Mouse (Mus musculus) MEL (cell line): ENCODE measurements around the gene Pitpnb. TPM values are rescaled to one million over a fixed set of nuclear protein-coding genes. Genes with fewer than 3 reads are reported as not detected.

ENCODE experiments used
- DNase-seq: peaks from one replicate; pipeline ENCODE4 v3.0.0; 2011; ENCODE audit warnings: low read depth, low spot score
- H3K27ac ChIP-seq: 2 replicates; pipeline ENCODE4 v1.5.1; 2012; ENCODE audit warnings: low read depth, mild to moderate bottlenecking, control low read depth, low read length, moderate library complexity; ENCODE audit not compliant: control insufficient read depth
- H3K27me3 ChIP-seq, 2 experiments: fragments of 150-350 bp in 1 of 2; sonication (generic) in 1 of 2; 2 replicates each; pipeline ENCODE4 v1.6.1; 2012; ENCODE audit warnings: low read length in 2 of 2, mild to moderate bottlenecking in 2 of 2, improper control_type of control experiment in 1 of 2, moderate library complexity in 1 of 2; ENCODE audit not compliant: insufficient read depth in 2 of 2, control insufficient read depth in 1 of 2
- H3K36me3 ChIP-seq, 2 experiments: 2 replicates each; pipeline ENCODE4 v1.6.1; 2012 to 2014; ENCODE audit warnings: low read length in 2 of 2, improper control_type of control experiment in 1 of 2, inconsistent platforms in 1 of 2, mild to moderate bottlenecking in 1 of 2; ENCODE audit not compliant: insufficient read depth in 2 of 2, control insufficient read depth in 1 of 2
- H3K4me1 ChIP-seq, 2 experiments: fragments of 150-350 bp in 1 of 2; sonication (generic) in 1 of 2; 2 replicates each; pipeline ENCODE4 v1.6.1; 2012; ENCODE audit warnings: low read length in 2 of 2, improper control_type of control experiment in 1 of 2, mild to moderate bottlenecking in 1 of 2; ENCODE audit not compliant: insufficient read depth in 2 of 2, control insufficient read depth in 1 of 2
- H3K4me3 ChIP-seq, 2 experiments: fragments of 150-350 bp in 1 of 2; sonication (generic) in 1 of 2; 2 replicates each; pipeline ENCODE4 v1.5.1; 2012; ENCODE audit warnings: low read depth in 2 of 2, low read length in 2 of 2, mild to moderate bottlenecking in 2 of 2, moderate library complexity in 2 of 2, control low read depth in 1 of 2, improper control_type of control experiment in 1 of 2; ENCODE audit not compliant: control insufficient read depth in 1 of 2, insufficient read depth in 1 of 2
- H3K79me2 ChIP-seq: 2 replicates; pipeline ENCODE4 v1.6.1; 2012; ENCODE audit warnings: mild to moderate bottlenecking, low read length, moderate library complexity; ENCODE audit not compliant: control insufficient read depth, poor library complexity, insufficient read depth
- H3K9ac ChIP-seq: 2 replicates; pipeline ENCODE4 v1.6.1; 2012; ENCODE audit warnings: low read depth, mild to moderate bottlenecking, control low read depth, low read length, moderate library complexity; ENCODE audit not compliant: control insufficient read depth, poor library complexity, severe bottlenecking
- H3K9me3 ChIP-seq: fragments of 150-350 bp; sonication (generic); replicated peaks from 2 replicates; pipeline ENCODE4 v1.6.1; 2012; ENCODE audit warnings: mild to moderate bottlenecking, low read length, improper control_type of control experiment, moderate library complexity; ENCODE audit not compliant: insufficient read depth
- BHLHE40 ChIP-seq: IDR thresholded peaks from 2 replicates; pipeline ENCODE4 v1.6.1; 2012; ENCODE audit warnings: low read depth, mild to moderate bottlenecking, inconsistent platforms, low read length, improper control_type of control experiment, borderline replicate concordance
- CHD1 ChIP-seq: IDR thresholded peaks from 2 replicates; pipeline ENCODE4 v1.6.1; 2012; ENCODE audit warnings: low read depth, mild to moderate bottlenecking, inconsistent platforms, low read length, improper control_type of control experiment
- CHD2 ChIP-seq: IDR thresholded peaks from 2 replicates; pipeline ENCODE4 v1.6.1; 2011; ENCODE audit warnings: low read length, improper control_type of control experiment
- E2F4 ChIP-seq: IDR thresholded peaks from 2 replicates; pipeline ENCODE4 v1.6.1; 2011; ENCODE audit warnings: low read depth, low read length, improper control_type of control experiment, borderline replicate concordance
- EP300 ChIP-seq, 2 experiments: IDR thresholded peaks; 2 replicates each; pipeline ENCODE4 v1.6.1; 2011; ENCODE audit warnings: improper control_type of control experiment in 2 of 2, low read length in 2 of 2, low read depth in 1 of 2, mild to moderate bottlenecking in 1 of 2
- HCFC1 ChIP-seq: IDR thresholded peaks from 2 replicates; pipeline ENCODE4 v1.6.1; 2012; ENCODE audit warnings: low read depth, mild to moderate bottlenecking, inconsistent platforms, low read length, improper control_type of control experiment, moderate library complexity
- JUND ChIP-seq: IDR thresholded peaks from 2 replicates; pipeline ENCODE4 v1.6.1; 2011; ENCODE audit warnings: low read depth, mild to moderate bottlenecking, improper control_type of control experiment, low read length
- MAX ChIP-seq: IDR thresholded peaks from 2 replicates; pipeline ENCODE4 v1.6.1; 2011; ENCODE audit warnings: low read length, improper control_type of control experiment
- MYB ChIP-seq: IDR thresholded peaks from 2 replicates; pipeline ENCODE4 v1.6.1; 2011; ENCODE audit warnings: mild to moderate bottlenecking, low read depth, low read length, improper control_type of control experiment
- MYC ChIP-seq: IDR thresholded peaks from 2 replicates; pipeline ENCODE4 v1.6.1; 2011; ENCODE audit warnings: low read depth, mild to moderate bottlenecking, low read length, improper control_type of control experiment, moderate library complexity
- NELFE ChIP-seq: IDR thresholded peaks from 2 replicates; pipeline ENCODE4 v1.6.1; 2011; ENCODE audit warnings: low read depth, low read length, improper control_type of control experiment
- POLR2AphosphoS5 ChIP-seq: IDR thresholded peaks from 2 replicates; pipeline ENCODE4 v1.6.1; 2012; ENCODE audit warnings: low read depth, borderline replicate concordance, mild to moderate bottlenecking, inconsistent platforms, low read length, moderate library complexity, mixed read lengths
- RCOR1 ChIP-seq: IDR thresholded peaks from 2 replicates; pipeline ENCODE4 v1.6.1; 2012; ENCODE audit warnings: low read depth, mild to moderate bottlenecking, inconsistent platforms, low read length, improper control_type of control experiment
- TBP ChIP-seq: IDR thresholded peaks from 2 replicates; pipeline ENCODE4 v1.8.0; 2011; ENCODE audit warnings: low read depth, low read length, improper control_type of control experiment
- UBTF ChIP-seq: IDR thresholded peaks from 2 replicates; pipeline ENCODE4 v1.6.1; 2012; ENCODE audit warnings: low read depth, mild to moderate bottlenecking, inconsistent platforms, low read length, improper control_type of control experiment, moderate library complexity, borderline replicate concordance; ENCODE audit not compliant: insufficient read depth
- USF1 ChIP-seq: IDR thresholded peaks from 2 replicates; pipeline ENCODE4 v1.6.1; 2014; ENCODE audit warnings: low read depth, mild to moderate bottlenecking, inconsistent platforms, low read length, improper control_type of control experiment, moderate library complexity
- ZKSCAN1 ChIP-seq: IDR thresholded peaks from 2 replicates; pipeline ENCODE4 v1.6.1; 2012; ENCODE audit warnings: low read depth, mild to moderate bottlenecking, inconsistent platforms, low read length, improper control_type of control experiment, moderate library complexity
- ZMIZ1 ChIP-seq: IDR thresholded peaks from 2 replicates; pipeline ENCODE4 v1.6.1; 2012; ENCODE audit warnings: low read depth, mild to moderate bottlenecking, inconsistent platforms, low read length, improper control_type of control experiment, moderate library complexity
- polyA plus RNA-seq, 2 experiments: library from polyadenylated mRNA; stranded (reverse) in 1 of 2; unstranded in 1 of 2; fragments of >175 nt in 1 of 2; fragments of >200 nt in 1 of 2; gene quantifications; 2 replicates each; pipeline versions ENCODE4 v1.2.1 to v1.2.4; 2012; ENCODE audit warnings: low replicate concordance in 2 of 2, low read depth in 1 of 2; ENCODE audit not compliant: insufficient read length in 2 of 2, insufficient read depth in 1 of 2, missing spikeins in 1 of 2
- total RNA-seq: library from RNA; depleted of rRNA; stranded (reverse); fragments of 300-350 nt; gene quantifications from 2 replicates; pipeline ENCODE4 v1.2.3, GENCODE M21; 2012

Gene Pitpnb
- total and polyA plus RNA-seq, 3 experiments, result 21.8 to 111 (median 88.5) TPM

DNA sequence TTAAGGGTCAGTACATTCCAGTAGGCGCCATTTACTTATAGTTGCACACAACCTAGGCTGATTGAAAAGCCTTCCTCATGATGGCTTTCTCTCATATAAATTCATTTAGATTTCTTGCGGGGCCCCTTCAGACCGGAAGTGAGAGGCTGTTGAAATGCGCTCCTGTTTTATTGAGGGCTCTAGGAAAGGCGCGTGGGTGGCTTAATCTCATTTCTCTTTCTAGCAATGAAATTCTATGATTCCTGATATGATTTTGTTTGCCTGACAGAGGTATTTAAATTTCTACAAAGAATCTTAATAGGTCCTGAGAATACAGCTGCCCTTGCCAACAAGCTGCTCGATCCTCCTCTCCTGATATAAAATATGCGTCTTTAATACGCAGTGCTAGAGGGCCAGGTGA lies 95.2 kb downstream of the Pitpnb start:
- TF ChIP-seq UBTF (no peak), BHLHE40 (no peak), E2F4 (no peak), EP300 (IDR thresholded peaks at IDR 0.05; ENCODE audit: low read depth in 1 of 2, low read length in 2 of 2) (no peak), USF1 (no peak), MYB (no peak), MAX (no peak), JUND (no peak), ZMIZ1 (no peak), RCOR1 (no peak), CHD2 (no peak), NELFE (no peak), HCFC1 (no peak), CHD1 (no peak), MYC (no peak), POLR2AphosphoS5 (no peak)
- no peaks in the 10 kb centered on the region for H3K36me3 ChIP-seq
- no peak overlapping the region for H3K9ac ChIP-seq
- DNase-seq, result no peak
- no peaks in the 10 kb centered on the region for H3K79me2 ChIP-seq
- H3K4me1 ChIP-seq, result no peaks in the 10 kb centered on the region
- H3K4me3 ChIP-seq, result no peak overlapping the region
- H3K27ac ChIP-seq, result no peak overlapping the region
- H3K27me3 ChIP-seq, result no peaks in the 10 kb centered on the region
- H3K9me3 ChIP-seq, result no peaks in the 10 kb centered on the region

- H3K36me3 ChIP-seq, result no peaks in the 10 kb centered on the region
- TF ChIP-seq ZKSCAN1 (no peak), TBP (no peak), MYC (no peak), RCOR1 (no peak)
- TF ChIP-seq, all 39 proteins: peak for 0
- no peaks in the 10 kb centered on the region for H3K27me3 ChIP-seq
- no peaks in the 10 kb centered on the region for H3K79me2 ChIP-seq
- no peak for DNase-seq
- no peak overlapping the region for H3K27ac ChIP-seq
- H3K4me3 ChIP-seq, result no peak overlapping the region
- no peaks in the 10 kb centered on the region for H3K9me3 ChIP-seq
- no peak overlapping the region for H3K9ac ChIP-seq
- H3K4me1 ChIP-seq, result no peaks in the 10 kb centered on the region
These were observed 95.7 kb downstream of the Pitpnb start for GRCm38 (mm10) chr5:111426249-111426648.
